Mouse (Mus musculus) adrenal gland, adult 18-20 months (tissue): ENCODE results near the gene Catsper3. TPM values are rescaled to one million over a fixed set of nuclear protein-coding genes. Genes with fewer than 3 reads are reported as not detected.

Experiments
- DNase-seq, 2 experiments: peaks; one replicate each; pipeline ENCODE4 v3.0.0; 2021 to 2022; ENCODE audit warnings: low spot score in 2 of 2
- total RNA-seq, 2 experiments: library from RNA; stranded (reverse); gene quantifications; 1 replicate in 1 of 2; 2 replicates in 1 of 2; pipeline ENCODE4 v1.2.3; 2021

Gene Catsper3
- total RNA-seq, 2 experiments from 2014 or later: not detected

DNA sequence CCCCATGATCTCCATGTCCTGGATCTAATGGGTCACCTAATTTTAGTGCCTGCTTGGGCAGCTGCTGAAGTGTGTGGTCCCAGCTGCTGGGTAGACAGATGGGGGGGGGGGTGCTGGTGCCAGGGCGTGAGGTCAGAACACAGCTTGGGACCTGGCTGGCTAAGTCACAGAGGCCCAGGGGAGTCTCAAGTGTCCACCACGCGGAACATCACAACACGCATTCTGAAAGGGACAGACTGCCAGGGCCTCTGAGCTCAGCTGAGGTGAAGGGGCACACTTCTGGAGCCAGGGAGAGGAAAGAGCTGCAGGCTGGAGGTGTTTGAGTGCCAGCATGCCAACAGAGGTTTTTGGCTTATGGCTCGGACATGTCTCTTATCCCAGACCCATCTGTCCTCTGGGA, 66.4 kb downstream of the Catsper3 start:
- DNase-seq: no peak

DNA sequence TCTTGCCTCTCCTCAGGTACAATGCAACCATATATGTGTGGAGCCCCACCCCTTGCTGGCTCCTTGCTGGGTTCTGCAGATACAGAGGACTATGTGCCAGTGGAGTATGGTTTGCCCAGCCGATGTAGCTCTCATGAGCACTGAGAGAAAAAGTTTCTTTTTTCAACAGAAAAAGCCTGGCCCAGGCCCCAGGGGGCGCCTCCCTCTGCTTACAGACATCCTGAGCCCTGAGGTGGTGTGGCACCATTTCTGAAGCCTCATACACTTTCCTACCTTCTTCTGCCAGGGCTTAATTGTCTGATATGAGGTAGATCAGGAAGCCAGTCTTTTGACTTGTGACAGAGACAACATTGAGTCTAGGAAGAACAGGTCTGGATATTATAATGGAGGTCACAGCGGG, 67.8 kb downstream of the Catsper3 start:
- no peak for DNase-seq

DNA sequence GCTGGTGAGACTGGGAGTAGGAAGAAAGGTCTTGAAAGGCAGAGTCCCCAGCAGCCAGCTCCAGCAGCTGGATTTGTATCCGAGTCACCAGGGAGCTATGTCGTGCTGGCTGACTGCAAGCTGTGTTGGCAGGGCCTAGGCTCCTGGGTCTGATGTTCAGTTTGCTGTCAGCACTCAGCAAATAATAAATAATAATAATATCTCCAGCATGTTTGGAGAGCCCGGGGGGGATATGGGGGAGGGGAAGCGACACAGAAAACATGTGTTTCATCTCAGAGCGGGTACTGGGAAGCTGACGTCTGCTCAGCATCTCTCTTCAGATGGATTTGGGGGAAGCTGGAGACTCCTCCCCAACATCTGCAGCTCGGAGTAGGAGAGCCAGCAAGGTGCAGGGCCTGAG, 71.4 kb downstream of the Catsper3 start:
- DNase-seq: no peak

DNA sequence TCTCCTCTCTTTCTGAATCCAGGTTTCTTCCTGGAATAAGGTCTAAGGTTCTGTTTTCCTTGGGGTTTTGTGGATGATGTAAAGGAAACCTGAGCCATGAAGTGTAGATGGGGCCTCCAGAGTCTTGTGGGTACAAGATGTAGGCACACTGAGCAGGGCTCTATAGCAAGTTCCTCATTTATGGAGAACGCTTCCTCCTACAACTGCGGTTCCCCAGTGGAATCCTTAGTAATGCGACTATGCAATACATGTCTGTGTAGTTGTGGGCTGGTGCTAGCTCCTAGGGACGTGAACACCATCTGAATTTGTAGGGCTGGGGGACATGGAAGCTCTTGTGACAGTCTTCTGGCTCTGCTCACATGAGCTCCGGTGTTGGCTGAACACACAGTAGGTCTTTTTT, 74.1 kb downstream of the Catsper3 start:
- no peak for DNase-seq

Other genes starting within 250 kb of the Catsper3 start
- 10 to 100 TPM; 40.6 to 47.1 TPM for gene Ddx41, start 247.9 kb upstream of the Catsper3 start, total RNA-seq
- gene Fam193b, start 213.4 kb upstream of the Catsper3 start, total RNA-seq: 10 to 100 TPM; 45.5 to 52.7 TPM
- 100 to 1,000 TPM; 141 to 184 TPM for gene Tmed9, start 210.8 kb upstream of the Catsper3 start, total RNA-seq
- 10 to 100 TPM; 11.7 to 16.1 TPM for gene B4galt7, start 184.7 kb upstream of the Catsper3 start, total RNA-seq
- gene Caml, start 161.6 kb upstream of the Catsper3 start, total RNA-seq: 10 to 100 TPM; 27.4 to 32.4 TPM
- gene Ddx46, start 149.5 kb upstream of the Catsper3 start, total RNA-seq: 10 to 100 TPM; 24.0 to 36.4 TPM
- 10 to 100 TPM; 45.9 to 56.8 TPM for gene B230219D22Rik, start 91.4 kb upstream of the Catsper3 start, total RNA-seq
- gene Txndc15, start 69.9 kb upstream of the Catsper3 start, total RNA-seq: 10 to 100 TPM; 71.2 to 73.8 TPM
- gene Pcbd2, start 57.2 kb upstream of the Catsper3 start, total RNA-seq: 10 to 100 TPM; 75.9 to 84.6 TPM
- gene Pitx1, start 51.6 kb downstream of the Catsper3 start, total RNA-seq: not detected